Mouse (Mus musculus): ENCODE data around the gene March10.

DNA sequence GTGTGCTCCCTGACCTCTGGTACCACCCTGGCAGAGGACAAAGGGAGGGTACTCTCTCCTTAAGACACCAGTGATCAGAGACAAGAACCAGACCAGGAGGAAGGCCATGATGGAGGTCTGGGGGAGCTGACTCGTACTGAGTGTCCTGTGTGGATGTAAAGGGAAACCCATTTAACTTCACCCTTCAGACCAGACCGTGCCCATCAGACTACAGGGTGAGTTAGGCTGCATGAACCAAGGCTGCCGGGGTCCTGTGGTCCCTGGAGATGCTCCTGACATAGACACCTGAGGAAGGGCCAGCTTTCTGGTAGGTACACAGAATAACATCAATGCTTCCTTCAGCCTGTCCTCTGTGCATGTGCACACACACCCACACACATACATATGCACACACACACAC is 90.9 kb downstream of the March10 start:
- TF ChIP-seq CTCF (IDR thresholded peaks at IDR 0.05; ENCODE audit: insufficient read depth, low read depth, low read length) (no peak), POLR2A (IDR thresholded peaks at IDR 0.05; ENCODE audit: insufficient read depth, low read depth, low read length) (no peak)

Data from olfactory bulb, adult 2 months (tissue).